11 mouse cellular contexts compared by ENCODE assay signal in genomic region chr11:104661531-104662205, GRCm38 (mm10). TPM values are rescaled to one million over a fixed set of nuclear protein-coding genes. Genes with fewer than 3 reads are reported as not detected.
DNase-seq lines count a peak whose midpoint lies in the region; ATAC-seq and TF ChIP-seq lines count a peak whose summit lies in the region.
"Had no signal": no experiment of that assay in that cellular context is flagged by ENCODE, and none has a peak within 500 bp of the region (broad histone marks: within the 10 kb centered on the region; RNA-seq: fewer than 3 reads in every experiment).

No protein-coding gene starts in this region.

- H3K36me3 ChIP-seq in stomach, postnatal 0 days (ENCODE audit: control insufficient read depth, insufficient read depth, low read length), result peaks cover 7% of the 10 kb centered on the region; the same call in 1 of the 2 replicates
- H3K36me3 ChIP-seq: midbrain, embryonic 12.5 days had no signal

- H3K4me2 ChIP-seq in stomach, postnatal 0 days (replicated peaks; ENCODE audit: low read depth), result no peak overlapping the region
- H3K4me2 ChIP-seq: midbrain, embryonic 12.5 days had no signal

- H3K4me3 ChIP-seq in stomach, postnatal 0 days (ENCODE audit: low read depth, low read length), result no peak overlapping the region
- H3K4me3 ChIP-seq: midbrain, embryonic 12.5 days had no signal

- peak; percentile 48 for TF ChIP-seq CTCF in stomach, postnatal 0 days (IDR thresholded peaks at IDR 0.05; ENCODE audit: low read depth)

- H3K27me3 ChIP-seq in stomach, postnatal 0 days (ENCODE audit: control insufficient read depth, insufficient read depth, low read length), result no peaks in the 10 kb centered on the region
- H3K27me3 ChIP-seq: midbrain, embryonic 12.5 days had no signal

- no peak overlapping the region for H3K9ac ChIP-seq in stomach, postnatal 0 days (ENCODE audit: low read length)
- H3K9ac ChIP-seq: midbrain, embryonic 12.5 days had no signal

- ATAC-seq in stomach, postnatal 0 days (ENCODE audit: low FRiP score, low TSS enrichment), result no peak
- no peak for ATAC-seq in monocyte, adult 5-6 weeks (replicated peaks; ENCODE audit: insufficient number of reproducible peaks, low FRiP score, low TSS enrichment, poor library complexity, severe bottlenecking)

- intact Hi-C loops in left cerebral cortex, postnatal 14 days (cut with DNase I), result no loop called here

- H3K4me1 ChIP-seq in stomach, postnatal 0 days (replicated peaks; ENCODE audit: control insufficient read depth, insufficient read depth), result no peaks in the 10 kb centered on the region
- H3K4me1 ChIP-seq: midbrain, embryonic 12.5 days had no signal

- peak; percentile 53 to 69 for DNase-seq in left cerebral cortex, postnatal 14 days (ENCODE audit: low spot score in 2 of 2)
- no peak for DNase-seq in left cerebral cortex, adult 11 months (ENCODE audit: low spot score)
- peak; percentile 44 for DNase-seq in R1 (ENCODE audit: low read depth, low spot score)
- DNase-seq in layer of hippocampus, adult 18-20 months (ENCODE audit: low spot score in 2 of 2), result peak; percentile 15 to 63
- no peak for DNase-seq in stomach, postnatal 0 days (ENCODE audit: low spot score)
- no peak for DNase-seq in testis, postnatal 14 days (ENCODE audit: low spot score)
- DNase-seq: kidney, postnatal 36 days had no signal

- no peaks in the 10 kb centered on the region for H3K9me3 ChIP-seq in stomach, postnatal 0 days (ENCODE audit: control insufficient read depth, low read length)
- H3K9me3 ChIP-seq: midbrain, embryonic 12.5 days had no signal

- no peak overlapping the region for H3K27ac ChIP-seq in stomach, postnatal 0 days (replicated peaks)
- H3K27ac ChIP-seq: midbrain, embryonic 12.5 days had no signal

- 75% methylated on average over 20 of the region's 20 CpGs for WGBS in stomach, postnatal 0 days

- no peak for TF ChIP-seq EP300 in stomach, postnatal 0 days (optimal IDR thresholded peaks at IDR 0.05)

RNA-seq across cellular contexts. Expression of gene Gm11639, which starts 23.8 kb away (rescaled TPM):
- total RNA-seq in left cerebral cortex, postnatal 14 days (2021), result 1 to 10 TPM in 1 of 2 experiments, under 1 TPM in 1; 0.97 to 1.2 TPM
- total RNA-seq in layer of hippocampus, adult 18-20 months (2021), result under 1 TPM; 0.33 to 0.47 TPM
- 0.01 TPM in 2 replicates for polyA plus RNA-seq in stomach, postnatal 0 days (2015; fragmentation: Nextera tagmentation; extraction: Ambion mirVana)
- total RNA-seq in monocyte, adult 5-6 weeks (2017), result not detected in 3 replicates
- total RNA-seq: granulocyte monocyte progenitor cell, adult 5-6 weeks had no signal
- polyA plus RNA-seq: embryonic facial prominence, embryonic 11.5 days; midbrain, embryonic 12.5 days had no signal

RNA-seq across cellular contexts. Expression of gene Itgb3, which starts 53.9 kb away (rescaled TPM):
- total RNA-seq in left cerebral cortex, postnatal 14 days (2021), result 1 to 10 TPM; 4.3 to 4.5 TPM
- 1 to 10 TPM; 1.1 to 1.2 TPM for total RNA-seq in layer of hippocampus, adult 18-20 months (2021)
- polyA plus RNA-seq in stomach, postnatal 0 days (2015; fragmentation: Nextera tagmentation; extraction: Ambion mirVana), result 4.7 and 5.1 TPM in 2 replicates
- 17.2 to 45.7 TPM (median 24.2 TPM) in 3 replicates for total RNA-seq in monocyte, adult 5-6 weeks (2017)

Comparison
In these comparisons a context has a peak if more than half of its experiments do, and no peak if none do; other contexts are left out.
1. DNase-seq: peak in left cerebral cortex, postnatal 14 days (2 of 2), R1 (single experiment) and layer of hippocampus, adult 18-20 months (2 of 2); none in left cerebral cortex, adult 11 months (single experiment), stomach, postnatal 0 days (single experiment) and testis, postnatal 14 days (single experiment).